Mouse (Mus musculus): ENCODE measurements at regions not wholly inside any gene's neighbourhood (a gene's known extent, or its start where the extent isn't known, plus 50 kb on each side); places are given as distances from the start of the nearest gene placed in this dataset.

- TF ChIP-seq CTCF (IDR thresholded peaks at IDR 0.05; ENCODE audit: extremely low read depth, insufficient read depth, low read length) (no peak), POLR2A (IDR thresholded peaks at IDR 0.05; ENCODE audit: extremely low read depth, insufficient read depth, low read length) (no peak)
Measured at GRCm38 (mm10) chr2:146722351-146723025, 133.2 kb upstream of the Kiz start.
